ENCODE assay signal across 17 mouse cellular contexts in the genomic region with DNA sequence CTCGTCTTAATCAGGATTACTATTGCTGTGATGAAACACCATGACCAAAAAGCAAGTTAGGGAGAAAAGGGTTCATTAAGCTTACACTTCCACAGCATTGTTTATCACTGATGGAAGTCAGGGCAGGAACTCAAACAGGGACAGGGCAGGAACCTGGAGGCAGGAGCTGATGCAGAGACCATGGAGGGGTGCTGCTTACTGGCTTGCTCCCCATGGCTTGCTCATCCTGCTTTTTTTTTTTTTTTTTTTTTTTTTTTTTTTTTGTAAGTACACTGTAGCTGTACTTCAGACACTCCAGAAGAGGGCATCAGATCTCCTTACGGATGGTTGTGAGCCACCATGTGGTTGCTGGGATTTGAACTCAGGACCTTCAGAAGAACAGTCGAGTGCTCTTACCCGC. TPM values are rescaled to one million over a fixed set of nuclear protein-coding genes. Genes with fewer than 3 reads are reported as not detected.
DNase-seq lines count a peak whose midpoint lies in the region; TF ChIP-seq lines count a peak whose summit lies in the region.
"Not testable (repeated sequence)": the region's sequence is repeated elsewhere in the genome, so short reads cannot be mapped to it uniquely, and the experiment has no call there.
"Had no signal": no experiment of that assay in that cellular context is flagged by ENCODE, and none has a peak within 500 bp of the region (broad histone marks: within the 10 kb centered on the region; RNA-seq: fewer than 3 reads in every experiment).

No protein-coding gene starts in this region.

- not testable (repeated sequence) for TF ChIP-seq CTCF in CH12.LX (conservative IDR thresholded peaks at IDR 0.05 in 1 of 2, IDR thresholded peaks at IDR 0.05 in 1 of 2; ENCODE audit: low read depth in 2 of 2, low read length in 2 of 2)

- not testable (repeated sequence) for H3K27me3 ChIP-seq in CH12.LX (replicated peaks)

- DNase-seq in CH12.LX (ENCODE audit: extremely low read depth); ES-E14 (ENCODE audit: low read depth, low spot score): not testable (repeated sequence)
- peak; percentile 60 for DNase-seq in heart, adult 11 months

- H3K79me2 ChIP-seq in CH12.LX (replicated peaks; ENCODE audit: control insufficient read depth, extremely low read depth, insufficient read depth, poor library complexity, severe bottlenecking) = not testable (repeated sequence)

- not testable (repeated sequence) for H3K4me1 ChIP-seq in CH12.LX (ENCODE audit: control insufficient read depth in 1 of 2, insufficient read depth in 2 of 2); ES-E14 (ENCODE audit: control insufficient read depth in 2 of 2, insufficient read depth in 2 of 2, low read length in 2 of 2, poor library complexity in 1 of 2)

- not testable (repeated sequence) for H3K4me3 ChIP-seq in CH12.LX (replicated peaks in 1 of 3; ENCODE audit: low read depth in 2 of 3, low read length in 2 of 3, poor library complexity in 1 of 3); ES-E14 (ENCODE audit: insufficient read depth in 1 of 2, low read depth in 1 of 2, low read length in 2 of 2, poor library complexity in 1 of 2, severe bottlenecking in 1 of 2)

- not testable (repeated sequence) for H3K27ac ChIP-seq in CH12.LX (ENCODE audit: insufficient read depth, low read depth); ES-E14 (ENCODE audit: insufficient read depth, low read depth, low read length, poor library complexity, severe bottlenecking)

- TF ChIP-seq RAD21 in CH12.LX (IDR thresholded peaks at IDR 0.05; ENCODE audit: low read depth, low read length) = not testable (repeated sequence)

- H3K36me3 ChIP-seq in CH12.LX (replicated peaks in 1 of 2; ENCODE audit: control insufficient read depth in 1 of 2, insufficient read depth in 1 of 2, low read length in 1 of 2); ES-E14 (ENCODE audit: control insufficient read depth, insufficient read depth, low read length, poor library complexity, severe bottlenecking): not testable (repeated sequence)

- dilution Hi-C loops in CH12.LX (cut with MboI; ENCODE audit: extremely low pct_ligation_motif_present, extremely low pct_unique_long_range_greater_than_20kb, low sequenced_read_pairs) = not testable (repeated sequence)

- H3K9ac ChIP-seq in CH12.LX (ENCODE audit: insufficient read depth, low read depth); ES-E14 (ENCODE audit: insufficient read depth, low read depth, low read length, poor library complexity, severe bottlenecking): not testable (repeated sequence)

- not testable (repeated sequence) for TF ChIP-seq EP300 in CH12.LX (IDR thresholded peaks at IDR 0.05; ENCODE audit: low read length)

- H3K4me2 ChIP-seq in CH12.LX (ENCODE audit: insufficient read depth, low read depth, poor library complexity, severe bottlenecking) = not testable (repeated sequence)

- not testable (repeated sequence) for TF ChIP-seq POLR2A in CH12.LX (IDR thresholded peaks at IDR 0.05; ENCODE audit: low read depth, low read length)

- in situ Hi-C loops in CH12.LX (cut with MboI; ENCODE audit: low pct_ligation_motif_present, low pct_unique_long_range_greater_than_20kb, low sequenced_read_pairs) = not testable (repeated sequence)
- in situ Hi-C loops in ES-E14 (cut with MboI; ENCODE audit: low sequenced_read_pairs in 2 of 2, unreplicated experiment in 2 of 2) = loop anchor here in 1 of 2 experiments (10.0 kb wide), 2 partner anchors 59 to 61 kb away; no protein-coding TSS in a partner anchor

- H3K9me3 ChIP-seq in CH12.LX (replicated peaks; ENCODE audit: low read length); ES-E14 (ENCODE audit: control insufficient read depth, insufficient read depth, low read depth, low read length): not testable (repeated sequence)

TF ChIP-seq in CH12.LX, 34 proteins besides CTCF, POLR2A, EP300 and RAD21:
- TF ChIP-seq ZNF384 (IDR thresholded peaks at IDR 0.05; ENCODE audit: low read depth, low read length) = peak; percentile 56

TF ChIP-seq in ES-E14, 5 proteins besides CTCF, POLR2A, EP300 and RAD21:
- peak; percentile 87 for TF ChIP-seq ZNF384 (IDR thresholded peaks at IDR 0.05; ENCODE audit: low read depth, low read length)

RNA-seq across cellular contexts. Expression of a gene that starts 27.8 kb away (rescaled TPM):
- total RNA-seq in CH12.LX (2012; rRNA removed) (not detected in 2 replicates), CH12.LX (2014; rRNA removed) (not detected in 2 replicates), ES-E14 (2012; rRNA removed) (0.27 and 0.58 TPM in 2 replicates)
- polyA plus RNA-seq in CH12.LX (2012; ENCODE audit: insufficient read length, low read depth) = not detected in 2 replicates
- total RNA-seq: adrenal gland, adult 18-20 months; adrenal gland, adult 2 months; adrenal gland, postnatal 14 days; adrenal gland, postnatal 25 days; adrenal gland, postnatal 36 days; MEL had no signal
- polyA plus RNA-seq: activated CD4-positive, CD25-positive, alpha-beta regulatory T cell, adult 4 months; C2C12; CD4-positive, CD25-positive, alpha-beta regulatory T cell, adult 4 months; G1E; Patski had no signal

RNA-seq across cellular contexts. Expression of a gene that starts 28.8 kb away (rescaled TPM):
- not detected in 2 replicates for total RNA-seq in CH12.LX (2012; rRNA removed)
- not detected in 2 replicates for total RNA-seq in CH12.LX (2014; rRNA removed)
- polyA plus RNA-seq in CH12.LX (2012; ENCODE audit: insufficient read length, low read depth) = not detected in 2 replicates
- total RNA-seq in ES-E14 (2012; rRNA removed) = 2.0 and 5.3 TPM in 2 replicates
- total RNA-seq: G1E, MEL had no signal
- polyA plus RNA-seq: activated CD4-positive, CD25-positive, alpha-beta regulatory T cell, adult 4 months; G1E had no signal

RNA-seq across cellular contexts. Expression of a gene that starts 49.0 kb away (rescaled TPM):
- total RNA-seq in CH12.LX (2012; rRNA removed) (not detected in 2 replicates), CH12.LX (2014; rRNA removed) (not detected in 2 replicates), ES-E14 (2012; rRNA removed) (0.13 and 0.37 TPM in 2 replicates)
- polyA plus RNA-seq in CH12.LX (2012; ENCODE audit: insufficient read length, low read depth) = not detected in 2 replicates
- total RNA-seq: adrenal gland, adult 18-20 months; adrenal gland, adult 2 months; adrenal gland, adult 8-10 months; adrenal gland, postnatal 10 days; adrenal gland, postnatal 14 days; adrenal gland, postnatal 25 days; adrenal gland, postnatal 36 days; adrenal gland, postnatal 4 days; G1E; MEL had no signal
- polyA plus RNA-seq: activated CD4-positive, CD25-positive, alpha-beta regulatory T cell, adult 4 months; C2C12; CD4-positive, CD25-positive, alpha-beta regulatory T cell, adult 4 months; G1E; Patski had no signal

RNA-seq across cellular contexts. Expression of a gene that starts 53.5 kb away (rescaled TPM):
- total RNA-seq in CH12.LX (2012; rRNA removed) (5.9 TPM in 2 replicates), CH12.LX (2014; rRNA removed) (3.1 and 3.5 TPM in 2 replicates), ES-E14 (2012; rRNA removed) (29.9 and 37.6 TPM in 2 replicates)
- 6.2 and 7.2 TPM in 2 replicates for polyA plus RNA-seq in CH12.LX (2012; ENCODE audit: insufficient read length, low read depth)
